Mouse (Mus musculus) 416B (cell line): ENCODE results near the gene Kmt2c.

Experiments
- DNase-seq: peaks from one replicate; pipeline ENCODE4 v3.0.0; 2011; ENCODE audit warnings: low read depth

The Kmt2c gene

GRCm38 (mm10) chr5:25498346-25498820 is at the start of gene Kmt2c:
Kmt2c (minus strand) TSS chr5:25498783.
- DNase-seq, result peak; percentile 66

GRCm38 (mm10) chr5:25546912-25547311 is 48.3 kb upstream of the Kmt2c start:
- no peak for DNase-seq

- DNase-seq, result no peak
Measured at GRCm38 (mm10) chr5:25544566-25544965, 46.0 kb upstream of the Kmt2c start.

- no peak for DNase-seq
Measured at GRCm38 (mm10) chr5:25544061-25544460, 45.5 kb upstream of the Kmt2c start.

- DNase-seq, result no peak
Measured at GRCm38 (mm10) chr5:25541661-25542060, 43.1 kb upstream of the Kmt2c start.

- no peak for DNase-seq
Measured at GRCm38 (mm10) chr5:25540921-25541320, 42.3 kb upstream of the Kmt2c start.

- DNase-seq, result no peak
Measured at GRCm38 (mm10) chr5:25540412-25540811, 41.8 kb upstream of the Kmt2c start.

- DNase-seq, result peak; percentile 12
Measured at GRCm38 (mm10) chr5:25536921-25537409, 38.4 kb upstream of the Kmt2c start.

- no peak for DNase-seq
Measured at GRCm38 (mm10) chr5:25536451-25536850, 37.9 kb upstream of the Kmt2c start.

- no peak for DNase-seq
Measured at GRCm38 (mm10) chr5:25535566-25535965, 37.0 kb upstream of the Kmt2c start.

GRCm38 (mm10) chr5:25533298-25533697 is 34.7 kb upstream of the Kmt2c start:
- peak; percentile 44 for DNase-seq

GRCm38 (mm10) chr5:25532256-25533147 is 33.9 kb upstream of the Kmt2c start:
- no peak for DNase-seq

- peak; percentile 64 for DNase-seq
Measured at GRCm38 (mm10) chr5:25530629-25531028, 32.0 kb upstream of the Kmt2c start.

GRCm38 (mm10) chr5:25529529-25530421 is 31.2 kb upstream of the Kmt2c start:
- peak; percentile 100 for DNase-seq

- no peak for DNase-seq
Measured at GRCm38 (mm10) chr5:25528851-25529528, 30.4 kb upstream of the Kmt2c start.

GRCm38 (mm10) chr5:25527971-25528370 is 29.4 kb upstream of the Kmt2c start:
- no peak for DNase-seq

GRCm38 (mm10) chr5:25526926-25527325 is 28.3 kb upstream of the Kmt2c start:
- no peak for DNase-seq

GRCm38 (mm10) chr5:25526116-25526515 is 27.5 kb upstream of the Kmt2c start:
- DNase-seq, result no peak

- DNase-seq, result peak; percentile 17
Measured at GRCm38 (mm10) chr5:25521461-25521860, 22.9 kb upstream of the Kmt2c start.

GRCm38 (mm10) chr5:25519820-25520219 is 21.2 kb upstream of the Kmt2c start:
- DNase-seq, result no peak

- DNase-seq, result no peak
Measured at GRCm38 (mm10) chr5:25517550-25517949, 19.0 kb upstream of the Kmt2c start.
